Mouse (Mus musculus): ENCODE data around the gene Ankub1. TPM values are rescaled to one million over a fixed set of nuclear protein-coding genes. Genes with fewer than 3 reads are reported as not detected.
A peak's percentile ranks its signal among the peaks of the same experiment; 100 is the strongest.

Gene Ankub1
- total RNA-seq, 2 experiments from 2014 or later = not detected

DNA sequence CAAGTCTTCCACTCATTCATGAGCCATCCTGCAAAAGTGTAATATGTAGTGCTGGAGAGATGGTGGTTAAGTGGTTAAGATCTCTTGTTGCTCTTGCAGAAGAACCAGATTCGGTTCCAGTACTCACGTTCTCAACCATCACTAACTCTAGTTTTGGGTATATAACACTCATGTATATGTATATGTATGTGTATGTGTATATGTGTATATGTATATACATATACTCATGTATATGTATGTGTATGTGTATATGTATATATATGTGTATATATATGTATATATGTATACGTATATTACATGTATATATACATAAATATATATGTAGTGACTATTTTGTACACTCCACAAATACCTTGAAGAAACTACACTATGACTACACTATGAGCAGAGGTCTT, 40.7 kb downstream of the Ankub1 start:
- intact Hi-C loops (cut with DNase I) = no loop called here
- DNase-seq (ENCODE audit: extremely low spot score in 1 of 2, low spot score in 2 of 2) = no peak

DNA sequence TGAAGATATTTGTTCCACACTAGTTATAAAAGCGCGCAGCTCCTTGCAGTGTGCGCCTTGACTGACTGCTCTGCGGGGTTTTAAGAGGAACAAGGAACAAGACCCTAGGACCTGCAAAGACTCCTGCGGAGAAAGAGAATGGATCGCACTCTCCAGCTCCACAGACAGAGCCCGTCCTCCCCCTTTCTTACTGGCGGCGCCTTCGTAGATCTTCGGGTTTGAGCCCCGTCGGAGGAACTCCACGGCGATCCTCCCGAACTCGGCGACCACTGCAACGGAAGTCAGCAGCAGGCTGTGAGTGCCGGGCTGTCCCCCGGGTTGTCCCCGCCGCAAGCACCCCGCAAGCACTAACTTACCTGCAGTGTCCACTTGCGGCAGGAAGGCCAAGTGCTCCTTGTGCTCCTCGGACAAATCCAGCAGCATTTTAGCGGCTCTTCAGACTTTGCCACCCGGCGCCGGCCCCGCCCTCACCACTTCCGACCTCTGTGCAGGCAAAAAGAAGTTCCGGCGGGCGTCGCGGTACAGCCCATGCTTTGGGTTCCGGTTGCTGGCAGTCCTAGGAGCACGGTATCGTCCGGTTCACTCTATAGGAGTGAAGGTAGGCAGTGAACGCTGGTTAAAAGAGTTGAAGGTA, 41.3 kb downstream of the Ankub1 start, which contains the start of gene Commd2:
Gene Commd2 (minus strand): TSS at position 485 of the 634 bp plus-strand sequence.
- intact Hi-C loops (cut with DNase I) = no loop called here
- peak; percentile 86 to 92 for DNase-seq (ENCODE audit: extremely low spot score in 1 of 2, low spot score in 2 of 2)

DNA sequence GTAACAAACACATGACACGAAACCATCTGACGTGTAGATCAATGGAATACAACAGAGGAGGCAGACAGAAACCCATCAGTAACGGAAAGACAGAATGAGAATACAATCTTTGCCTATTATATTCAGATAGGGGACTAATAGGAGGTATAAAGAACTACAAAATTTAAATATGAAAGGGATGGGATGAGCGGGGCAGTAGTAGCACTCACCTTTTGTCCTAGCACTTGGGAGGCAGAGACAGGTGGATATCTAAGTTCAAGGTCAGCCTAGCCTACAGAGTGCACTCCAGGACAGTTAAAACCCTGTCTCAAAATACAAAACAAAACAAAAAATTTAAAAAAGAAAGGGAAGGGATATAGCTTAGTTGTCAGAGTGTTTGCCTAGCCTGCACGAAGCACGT, 49.4 kb downstream of the Ankub1 start:
- DNase-seq (ENCODE audit: extremely low spot score in 1 of 2, low spot score in 2 of 2) = no peak
- intact Hi-C loops (cut with DNase I) = no loop called here

DNA sequence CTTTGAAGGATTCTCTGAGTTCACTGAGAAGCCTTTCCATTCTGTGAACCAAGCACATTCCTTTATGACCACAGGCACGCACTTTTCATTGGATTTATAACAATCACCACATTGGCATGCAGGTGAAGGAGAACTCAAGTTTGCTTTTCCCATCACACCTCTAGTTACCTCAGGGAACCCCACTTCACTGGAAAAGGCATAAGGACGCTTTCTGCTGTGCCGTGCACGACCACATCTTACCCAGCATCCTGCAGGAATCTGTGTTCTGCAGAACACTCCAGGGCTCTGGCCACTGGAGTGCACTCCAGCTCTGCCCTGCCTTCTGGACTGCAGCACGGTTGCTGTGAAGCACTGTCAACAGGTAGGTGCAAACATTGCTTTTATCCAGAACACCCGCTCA, 55.0 kb downstream of the Ankub1 start:
- no peak for DNase-seq (ENCODE audit: extremely low spot score in 1 of 2, low spot score in 2 of 2)
- intact Hi-C loops (cut with DNase I) = no loop called here

DNA sequence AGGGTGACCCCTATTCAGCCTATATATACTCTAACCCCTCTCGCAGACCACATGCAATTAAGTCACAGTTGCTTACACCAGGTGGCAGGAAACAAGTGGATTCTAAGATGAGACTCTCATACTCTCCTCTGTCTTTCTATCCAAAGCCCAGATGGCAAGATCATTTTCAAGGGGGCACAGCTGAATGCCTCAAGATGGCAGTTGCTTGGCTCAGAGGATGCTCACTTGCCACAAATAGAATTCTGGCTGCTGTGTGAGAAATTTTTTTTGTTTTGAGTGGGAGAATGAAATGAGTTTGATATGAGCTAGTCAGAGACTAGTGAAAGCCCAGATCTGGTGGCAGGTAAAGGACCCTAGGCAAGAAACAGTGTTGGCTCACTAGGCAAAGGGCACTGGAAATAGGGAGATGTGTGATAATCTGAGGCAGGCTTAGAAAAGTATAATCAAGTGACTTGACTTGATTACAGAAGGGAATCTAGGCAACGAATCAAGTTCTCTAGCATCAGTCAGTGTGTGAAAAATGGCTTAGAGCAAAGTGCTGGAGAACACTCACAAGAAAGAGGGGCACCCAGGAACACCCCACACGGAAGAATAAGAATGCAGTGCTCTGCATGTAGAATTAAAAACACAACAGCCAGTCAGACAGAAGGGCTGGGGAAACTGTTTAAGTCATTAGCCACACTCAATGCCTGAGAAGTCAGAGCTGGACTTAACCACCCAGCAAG, 57.7 kb downstream of the Ankub1 start:
- DNase-seq (ENCODE audit: extremely low spot score in 1 of 2, low spot score in 2 of 2) = peak in 1 of 2 experiments; percentile 32
- intact Hi-C loops (cut with DNase I) = no loop called here

DNA sequence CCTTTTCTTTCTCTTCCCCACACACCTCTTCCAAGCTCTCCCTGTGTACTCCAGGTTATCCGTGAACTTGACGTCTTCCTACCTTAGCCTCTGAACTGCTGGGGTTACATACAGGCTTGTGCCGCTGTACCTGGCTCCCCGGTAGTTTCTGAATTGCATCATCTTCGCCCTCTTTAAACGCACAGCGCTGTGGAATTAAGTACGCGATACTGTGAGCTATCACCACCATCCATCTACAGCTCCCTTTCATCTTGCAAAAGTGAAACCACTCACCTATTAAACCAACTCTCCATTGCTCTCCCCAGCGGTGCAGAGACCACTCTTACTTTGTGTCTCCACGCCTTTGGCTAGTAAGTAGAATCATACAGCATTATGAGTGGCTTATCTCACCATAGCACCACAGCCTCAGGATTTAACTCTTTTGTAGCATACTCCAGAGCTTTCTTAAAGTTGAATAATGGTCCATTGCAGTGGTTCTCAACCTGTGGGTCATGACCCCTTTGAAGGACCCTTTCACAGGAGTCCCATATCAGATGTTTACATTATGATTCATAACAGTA, 65.6 kb downstream of the Ankub1 start:
- no peak for DNase-seq (ENCODE audit: extremely low spot score in 1 of 2, low spot score in 2 of 2)
- intact Hi-C loops (cut with DNase I) = no loop called here

DNA sequence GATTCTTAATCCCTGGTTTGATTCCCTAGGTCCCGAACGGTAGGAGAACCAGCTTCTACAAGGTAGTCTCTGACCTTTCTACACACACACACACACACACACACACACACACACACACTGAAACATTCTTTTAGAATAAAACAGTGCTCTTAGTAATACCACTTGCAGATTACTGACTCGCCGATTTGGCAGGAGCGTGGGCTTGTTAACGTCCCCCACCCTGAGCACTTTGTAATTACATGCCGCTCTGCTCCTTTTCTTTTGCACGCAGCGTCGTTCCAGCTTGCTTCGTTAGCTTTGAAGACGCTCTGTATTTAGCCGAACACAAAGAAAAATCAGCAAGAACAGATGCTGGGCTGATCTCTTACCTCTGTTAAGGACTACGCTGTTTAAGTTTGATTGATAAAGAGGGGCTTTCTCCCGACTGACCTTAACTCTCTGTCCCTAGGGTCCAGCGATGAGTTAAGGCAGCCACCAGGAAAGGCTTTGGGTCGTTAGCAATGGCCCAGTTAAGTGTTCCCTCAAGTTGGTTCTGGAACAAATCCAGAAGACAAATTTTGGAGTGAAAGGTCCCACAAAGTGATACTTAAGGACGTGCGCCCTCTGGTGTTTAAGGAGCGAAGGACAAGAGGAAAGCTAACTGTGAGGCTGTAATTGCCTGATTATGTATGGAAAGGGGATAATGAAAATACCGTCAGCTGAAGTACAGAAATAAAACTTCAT, 67.2 kb downstream of the Ankub1 start:
- DNase-seq (ENCODE audit: extremely low spot score in 1 of 2, low spot score in 2 of 2) = peak; percentile 67 to 69
- intact Hi-C loops (cut with DNase I) = loop anchor here (2.0 kb wide), 1 partner anchor 155 kb away; no protein-coding TSS in a partner anchor

DNA sequence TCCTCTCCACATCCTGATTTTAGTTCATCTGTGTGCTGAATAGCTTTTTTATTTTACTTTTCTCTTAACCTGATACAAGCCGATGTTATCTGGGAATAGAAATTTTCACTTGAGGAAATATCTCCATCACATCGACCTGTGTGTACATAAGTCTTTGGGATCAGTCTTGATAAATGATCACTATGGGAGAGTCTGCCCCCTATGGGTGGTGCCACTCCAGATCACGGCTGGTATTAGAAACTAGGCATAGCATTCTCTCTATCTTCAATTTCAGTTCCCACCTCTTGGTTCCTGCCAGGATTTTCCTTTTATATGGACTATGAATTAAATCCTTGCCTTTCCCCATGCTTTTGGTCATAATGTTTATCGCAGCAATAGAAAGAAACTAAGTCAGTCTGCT, 72.9 kb downstream of the Ankub1 start:
- no peak for DNase-seq (ENCODE audit: extremely low spot score in 1 of 2, low spot score in 2 of 2)
- intact Hi-C loops (cut with DNase I) = loop anchor here (5.0 kb wide), 1 partner anchor 347 kb away; no protein-coding TSS in a partner anchor

DNA sequence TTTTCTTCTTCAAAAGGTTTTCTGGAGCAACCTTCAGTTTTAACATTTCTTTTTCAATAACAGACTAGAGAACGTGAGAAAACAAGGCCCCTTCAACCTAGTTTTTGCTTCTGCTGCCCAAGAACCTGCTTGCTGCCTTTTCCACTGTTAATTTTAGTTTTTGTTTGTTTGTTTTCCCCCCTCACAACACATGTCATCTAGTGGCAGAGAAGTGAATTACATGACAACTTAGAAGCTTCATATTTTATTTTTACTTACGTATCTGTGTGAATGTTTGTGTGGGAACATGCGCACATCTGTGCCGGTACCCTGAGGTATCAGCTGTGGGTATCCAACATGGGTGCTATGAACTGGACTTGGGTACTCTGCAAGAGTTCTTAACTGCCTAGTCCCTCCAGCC, 76.9 kb downstream of the Ankub1 start:
- DNase-seq (ENCODE audit: extremely low spot score in 1 of 2, low spot score in 2 of 2) = no peak
- intact Hi-C loops (cut with DNase I) = no loop called here

DNA sequence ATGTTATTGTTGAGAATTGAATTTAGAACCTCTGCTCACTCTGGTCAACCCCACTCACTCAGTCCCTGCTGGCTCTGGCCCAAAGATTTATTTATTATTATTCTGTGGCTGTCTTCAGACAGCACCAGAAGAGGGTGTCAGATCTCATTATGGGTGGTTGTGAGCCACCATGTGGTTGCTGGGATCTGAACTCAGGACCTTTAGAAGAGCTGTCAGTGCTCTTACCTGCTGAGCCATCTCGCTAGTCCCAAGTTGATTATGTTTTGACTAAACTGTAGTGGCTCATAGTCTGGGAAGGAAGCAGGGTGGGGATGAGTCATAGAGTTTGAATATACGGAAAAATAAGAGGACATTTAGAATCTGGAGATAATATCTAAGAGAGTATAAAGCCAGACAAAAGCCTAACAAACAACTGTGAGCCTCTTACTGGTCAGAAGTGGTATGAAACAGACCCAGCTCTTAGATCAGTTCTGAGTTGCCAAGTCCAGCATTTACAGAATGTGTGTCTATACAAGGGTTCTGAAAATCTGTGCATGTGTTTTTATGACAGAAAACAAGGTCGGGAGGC, 80.1 kb downstream of the Ankub1 start:
- intact Hi-C loops (cut with DNase I) = no loop called here
- DNase-seq (ENCODE audit: extremely low spot score in 1 of 2, low spot score in 2 of 2) = no peak

DNA sequence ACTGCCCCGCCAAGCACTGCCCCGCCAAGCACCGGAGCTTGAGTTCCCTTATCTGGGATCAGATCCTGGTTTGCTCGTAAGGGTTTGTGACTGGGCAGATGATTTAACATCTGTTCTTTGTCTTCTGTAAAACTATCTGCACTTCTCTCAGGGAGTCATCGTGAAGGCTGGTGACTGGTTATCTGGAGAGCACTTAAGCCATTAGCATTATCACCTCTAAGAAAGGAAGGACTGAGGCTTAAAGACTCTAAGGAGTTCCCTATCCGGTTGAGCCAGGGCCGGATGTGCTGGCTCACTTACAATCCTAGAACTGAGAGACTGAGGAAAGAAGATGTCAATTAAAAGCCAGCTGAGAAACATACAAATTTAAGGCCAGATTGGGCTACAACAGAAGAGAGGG, 80.8 kb downstream of the Ankub1 start:
- intact Hi-C loops (cut with DNase I) = no loop called here
- DNase-seq (ENCODE audit: extremely low spot score in 1 of 2, low spot score in 2 of 2) = no peak

Small RNA genes lying within 50 kb of the gene (microRNA-seq; reads per million reads assigned to microRNA genes)
- gene Mir6377 = not detected

Other genes with a start within 250 kb of the Ankub1 start
- 10 to 100 TPM; 18.4 to 19.0 TPM for gene Wwtr1, start 116.9 kb downstream of the Ankub1 start, total RNA-seq (2021)
- 10 to 100 TPM; 22.5 to 25.4 TPM for gene Commd2, start 41.1 kb downstream of the Ankub1 start, total RNA-seq (2021)
- gene Rnf13, start 43.3 kb upstream of the Ankub1 start, total RNA-seq (2021) = 10 to 100 TPM; 56.7 to 76.2 TPM
- gene Pfn2, start 155.3 kb upstream of the Ankub1 start, total RNA-seq (2021) = 100 to 1,000 TPM; 556 to 568 TPM